Mouse (Mus musculus): ENCODE measurements around the gene Glt1d1.

Gene Glt1d1

DNA sequence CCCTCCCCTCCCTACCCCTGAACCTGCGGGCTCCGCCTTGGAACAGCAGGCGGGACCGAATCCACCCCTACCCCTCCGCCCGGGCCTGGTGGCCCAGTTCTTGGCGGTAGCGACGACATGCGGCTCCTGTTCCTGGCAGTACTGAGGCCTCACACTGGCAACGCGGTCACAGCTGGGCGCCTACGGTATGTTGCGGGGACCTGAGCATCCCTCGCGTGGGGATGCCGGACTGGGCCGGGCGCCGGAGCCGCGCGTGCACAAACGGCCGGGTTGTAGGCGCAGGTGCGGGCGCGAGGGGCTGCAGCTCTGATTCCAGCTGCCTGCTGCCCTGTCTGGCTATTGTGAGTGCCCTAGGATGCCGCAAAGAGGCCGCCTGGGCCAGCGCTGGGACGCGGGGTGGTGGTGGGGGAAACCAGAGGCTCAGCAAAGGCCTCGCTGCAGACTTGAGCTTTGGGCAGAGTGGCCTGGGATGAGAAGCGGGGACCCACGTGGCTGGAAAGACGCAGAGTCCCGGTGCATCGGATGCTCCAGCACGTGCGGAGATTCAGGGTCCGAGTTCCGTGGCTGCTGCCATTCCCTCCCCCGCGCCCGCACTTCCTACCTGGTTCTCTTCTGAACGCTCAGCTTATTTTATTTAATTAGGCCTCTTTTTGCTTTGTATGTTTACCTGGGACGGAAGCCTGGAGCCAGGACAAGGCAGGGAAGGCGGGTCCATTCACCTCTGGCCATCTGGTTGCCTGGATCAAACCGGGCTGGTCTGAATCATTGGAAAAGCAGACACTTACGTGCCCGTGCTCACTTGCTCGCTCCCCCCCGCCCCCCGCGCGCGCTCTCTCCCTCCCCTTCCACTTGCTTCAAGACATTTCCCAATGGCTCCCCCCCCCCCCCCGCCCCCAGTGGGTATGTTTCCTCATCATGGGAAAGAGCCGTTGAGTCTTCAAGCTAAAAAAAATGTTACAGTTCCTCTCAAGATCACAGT, at the start of gene Glt1d1, which contains the start of gene Slc15a4:
TSS of gene Glt1d1 (plus strand) at position 96 of the 979 bp plus-strand sequence.
TSS of gene Slc15a4 (minus strand) at position 731 of the 979 bp plus-strand sequence.
- DNase-seq (ENCODE audit: low spot score in 2 of 2) = no peak

DNA sequence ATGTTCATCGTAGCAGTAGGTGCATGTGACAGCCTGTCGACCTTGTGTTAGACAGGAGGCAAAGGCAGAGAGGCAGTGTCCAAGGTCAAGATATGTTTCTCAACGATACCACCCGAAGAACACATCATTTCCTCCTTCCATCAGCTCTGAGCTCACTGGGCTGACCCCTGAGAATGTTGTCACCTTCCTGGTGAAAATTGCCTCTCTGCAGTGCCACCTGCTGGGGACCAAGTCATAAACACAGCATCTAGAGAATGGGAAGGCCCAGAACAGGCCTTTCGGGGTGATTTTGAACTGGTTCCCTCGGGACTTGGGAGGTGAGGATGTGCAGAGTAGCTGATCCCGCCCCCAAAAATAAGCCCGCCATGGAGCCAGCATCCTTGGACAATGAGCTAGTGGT, 48.4 kb upstream of the Glt1d1 start:
- no peak for DNase-seq (ENCODE audit: low spot score in 2 of 2)

DNA sequence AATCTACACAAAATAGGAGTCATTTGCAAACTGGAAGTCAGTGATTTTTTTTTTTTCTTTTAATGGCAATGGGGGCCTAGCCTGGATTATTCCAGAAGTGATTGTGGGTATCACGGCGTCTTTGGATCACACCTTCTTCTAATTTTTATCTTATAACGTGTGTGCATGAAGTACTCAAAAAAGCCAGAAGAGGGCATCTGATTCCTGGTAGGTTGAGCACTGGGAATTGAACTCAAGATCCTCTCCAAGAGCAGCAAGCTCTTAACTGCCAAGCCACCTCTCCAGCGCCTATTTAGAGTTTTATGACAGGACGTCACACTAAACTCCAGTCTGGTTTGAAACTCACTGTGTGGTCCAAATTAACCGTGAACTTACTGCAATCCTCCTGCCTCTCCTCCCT, 44.2 kb upstream of the Glt1d1 start:
- no peak for DNase-seq (ENCODE audit: low spot score in 2 of 2)

DNA sequence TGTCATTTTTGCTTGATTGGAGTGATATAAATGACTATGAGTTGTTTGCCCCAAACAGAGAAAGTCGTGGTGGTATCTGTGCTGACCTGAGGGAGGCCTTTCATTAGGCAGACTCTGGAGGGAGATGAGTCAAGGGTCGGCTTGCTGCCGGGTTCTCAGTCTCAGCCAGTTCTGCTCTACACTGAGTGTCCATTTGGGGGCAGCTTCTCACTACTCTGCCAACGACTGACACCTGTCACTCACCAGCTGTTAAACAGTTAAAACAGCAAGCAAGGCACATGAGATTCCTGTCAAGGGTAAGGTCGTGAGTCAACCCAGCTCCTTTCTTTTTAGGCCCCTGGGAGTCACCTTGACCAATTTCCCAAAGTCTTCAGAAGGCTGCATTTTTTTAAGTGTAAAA, 39.7 kb upstream of the Glt1d1 start:
- no peak for DNase-seq (ENCODE audit: low spot score in 2 of 2)

DNA sequence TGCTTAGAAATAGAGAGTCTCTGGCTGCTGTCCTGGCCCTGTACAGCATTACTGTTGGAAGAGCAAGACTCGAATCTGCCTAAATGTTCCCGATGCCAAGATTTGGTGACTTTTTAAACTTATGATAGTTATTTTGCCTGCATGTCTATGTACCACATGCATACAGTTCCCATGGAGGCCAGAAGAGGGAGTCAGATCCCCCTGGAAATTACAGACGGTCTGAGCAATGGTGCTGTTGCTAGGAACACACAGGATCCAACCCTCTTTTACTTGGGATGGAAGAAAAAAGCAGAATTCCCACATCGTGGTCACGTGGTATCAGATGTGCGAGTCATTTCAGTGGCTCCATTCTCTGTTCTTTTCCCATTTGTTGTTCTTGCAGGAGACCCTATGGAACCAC, 39.2 kb upstream of the Glt1d1 start:
- DNase-seq (ENCODE audit: low spot score in 2 of 2) = peak in 1 of 2 experiments; percentile 62

DNA sequence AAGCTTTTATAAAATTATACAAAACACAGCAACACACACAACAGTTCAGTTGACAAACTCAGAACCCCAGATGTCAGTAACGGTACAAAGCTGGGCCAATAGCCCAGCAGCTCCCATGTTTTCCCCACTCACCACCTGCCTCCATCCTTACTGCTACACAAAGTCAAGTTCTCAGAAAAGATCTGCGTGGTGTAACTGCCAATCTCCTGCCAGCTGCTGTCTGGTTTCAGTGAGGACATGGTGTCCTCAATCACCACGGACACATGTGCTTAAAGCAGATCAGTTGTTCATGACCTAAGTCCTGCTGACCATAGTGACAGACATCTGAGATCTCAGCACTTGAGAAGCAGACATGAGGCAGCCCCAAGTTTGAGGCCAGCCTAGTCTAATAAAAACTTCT, 36.4 kb upstream of the Glt1d1 start:
- no peak for DNase-seq (ENCODE audit: low spot score in 2 of 2)

DNA sequence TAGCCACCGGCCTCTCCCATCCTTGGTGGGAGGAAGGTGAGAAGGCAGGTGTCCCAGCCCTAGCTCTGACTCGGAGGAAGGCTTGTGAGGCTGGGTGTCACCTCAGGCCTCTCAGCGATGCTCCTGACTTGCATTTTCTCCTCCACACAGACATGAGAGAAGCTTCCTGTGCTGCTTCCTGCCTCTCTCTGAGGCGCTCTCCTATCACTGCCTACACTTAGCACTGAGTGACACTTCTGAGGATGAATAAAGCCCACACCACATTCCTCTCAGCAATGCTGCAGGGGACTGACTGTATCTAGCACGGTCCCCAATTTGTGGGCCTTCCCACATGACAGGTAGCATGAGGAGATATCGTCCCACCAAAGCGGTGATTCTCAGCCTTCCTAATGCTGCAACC, 35.2 kb upstream of the Glt1d1 start:
- no peak for DNase-seq (ENCODE audit: low spot score in 2 of 2)

DNA sequence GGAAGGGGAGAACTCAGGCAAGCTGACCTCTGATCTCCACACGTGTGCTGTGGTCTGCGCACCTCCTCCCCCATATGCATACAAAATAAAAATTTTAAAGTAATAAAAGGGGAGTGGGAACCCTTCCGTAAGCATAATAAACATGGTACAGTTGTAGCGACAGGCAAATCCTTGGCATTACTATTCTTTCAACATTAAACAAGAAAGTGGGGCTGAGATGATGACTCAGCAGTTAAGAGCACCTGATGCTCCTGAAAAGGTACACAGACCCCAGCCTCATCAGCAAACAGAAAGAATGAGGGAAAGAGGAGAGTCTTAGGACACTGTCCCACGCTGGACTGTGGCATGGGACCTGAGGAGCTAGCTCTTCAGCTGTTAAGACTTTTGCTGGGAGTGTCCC, 29.1 kb upstream of the Glt1d1 start:
- DNase-seq (ENCODE audit: low spot score in 2 of 2) = no peak

DNA sequence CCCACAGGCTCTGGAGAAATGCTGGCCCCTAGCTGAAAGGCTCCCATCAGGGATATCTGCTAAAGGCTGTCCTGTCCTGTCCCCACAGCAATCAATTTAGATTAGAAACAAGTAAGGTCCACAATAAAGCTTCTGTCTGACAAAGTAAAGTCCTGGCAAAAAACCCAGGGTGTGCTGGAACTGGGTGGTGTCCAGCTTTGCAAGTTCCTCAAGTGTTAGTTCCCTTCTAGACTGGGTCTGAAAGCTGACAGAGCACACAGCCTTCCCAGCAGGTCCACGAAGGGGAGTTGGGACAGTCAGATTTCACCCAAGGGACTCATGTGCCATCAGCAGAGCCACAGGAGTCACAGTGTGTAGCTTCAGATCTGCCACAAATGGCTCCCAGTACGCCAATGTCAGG, 24.6 kb upstream of the Glt1d1 start:
- no peak for DNase-seq (ENCODE audit: low spot score in 2 of 2)

DNA sequence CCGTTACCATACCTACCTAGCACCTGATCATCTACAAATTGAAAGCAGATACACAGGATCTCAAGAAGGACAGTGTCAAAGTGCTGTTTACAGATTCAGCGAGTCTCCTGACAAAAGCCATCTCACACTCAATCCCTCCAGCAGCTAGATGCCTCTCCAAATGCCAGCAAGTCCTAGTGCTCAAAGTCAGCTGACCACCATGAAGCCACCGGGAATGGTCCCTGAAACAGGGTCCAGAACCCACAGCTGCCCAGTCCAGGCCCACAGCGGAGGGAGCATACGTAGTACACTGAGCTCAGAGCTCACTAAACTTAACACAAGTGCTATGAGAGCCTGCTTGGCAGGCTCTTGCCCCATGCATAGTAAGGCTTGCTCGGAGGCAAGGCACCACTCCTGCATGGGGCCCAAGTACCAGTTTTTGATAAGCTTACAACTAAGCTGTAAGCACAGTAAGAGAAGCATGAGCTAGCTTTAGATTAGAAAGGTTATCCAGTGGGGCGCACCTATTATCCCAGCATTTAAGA, 22.8 kb upstream of the Glt1d1 start:
- no peak for DNase-seq (ENCODE audit: low spot score in 2 of 2)

DNA sequence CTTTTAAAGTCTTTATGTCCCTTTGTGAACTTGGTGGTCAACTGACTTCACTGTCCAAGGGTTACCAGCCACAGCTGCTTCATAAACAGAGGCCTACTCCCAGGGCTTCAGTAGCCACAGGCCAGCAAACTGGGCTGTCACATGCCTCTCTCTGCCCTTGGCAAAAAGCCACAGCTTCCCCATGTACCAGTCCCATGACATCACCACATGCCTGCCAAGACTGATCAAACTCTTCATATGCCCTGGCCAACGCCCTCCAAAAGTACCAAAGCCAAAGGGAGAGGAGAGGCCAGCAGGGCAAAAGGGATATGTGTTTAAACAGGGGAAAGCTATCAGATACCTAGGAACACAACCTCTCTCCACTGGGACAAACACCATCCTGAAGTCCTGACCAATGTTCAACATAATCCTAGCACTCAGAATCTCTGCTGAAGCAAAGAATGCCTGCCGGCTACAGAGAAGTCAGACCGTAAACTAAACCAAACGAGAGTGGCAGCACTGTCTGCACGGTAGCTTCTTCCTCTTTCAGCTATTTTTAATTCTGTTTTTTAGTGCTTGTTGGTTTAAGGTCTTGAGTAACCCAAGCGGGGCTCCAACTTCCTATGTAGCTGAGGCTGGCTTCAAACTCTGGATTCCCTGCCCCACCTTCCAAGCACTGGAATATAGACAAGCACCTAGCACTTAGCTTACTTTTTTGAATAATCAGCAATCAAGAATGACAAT, 21.1 kb upstream of the Glt1d1 start:
- DNase-seq (ENCODE audit: low spot score in 2 of 2) = peak; percentile 55 to 80

DNA sequence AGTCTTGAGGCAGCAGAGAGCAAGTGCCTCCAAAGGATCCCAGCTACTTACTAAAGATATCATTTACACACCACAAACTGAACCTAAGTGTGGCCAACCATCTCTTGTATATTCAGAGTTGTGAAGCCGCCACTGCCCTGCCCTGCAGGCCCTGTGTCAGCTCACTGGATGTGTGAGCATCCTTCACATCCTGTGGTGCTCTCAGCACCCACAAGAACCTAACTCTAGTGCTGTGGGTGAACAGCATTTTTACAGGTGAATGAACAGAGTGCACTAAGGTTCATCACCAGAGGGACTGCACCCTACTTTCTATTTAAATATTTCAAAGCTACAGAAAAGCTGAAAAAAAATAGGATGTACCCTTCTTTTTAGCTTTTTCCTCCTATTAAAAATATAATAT, 20.2 kb upstream of the Glt1d1 start:
- no peak for DNase-seq (ENCODE audit: low spot score in 2 of 2)

DNA sequence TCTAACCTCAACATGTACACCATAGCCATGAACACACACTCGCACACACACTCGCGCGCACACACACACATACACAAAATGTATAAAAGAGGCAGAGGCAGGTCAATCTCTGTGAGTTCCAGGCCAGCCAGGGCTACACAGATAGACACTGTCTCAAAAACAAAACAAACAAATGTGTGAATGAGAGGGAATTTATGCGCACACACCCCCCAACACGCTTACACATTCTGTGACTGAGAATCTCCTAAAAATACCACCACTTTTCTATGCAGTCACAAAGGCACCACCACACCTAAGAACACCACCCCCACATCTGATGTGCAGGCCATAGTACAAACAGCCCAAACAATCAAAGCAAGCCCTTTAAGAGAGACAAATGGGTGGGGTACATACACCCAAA, 19.7 kb upstream of the Glt1d1 start:
- no peak for DNase-seq (ENCODE audit: low spot score in 2 of 2)

DNA sequence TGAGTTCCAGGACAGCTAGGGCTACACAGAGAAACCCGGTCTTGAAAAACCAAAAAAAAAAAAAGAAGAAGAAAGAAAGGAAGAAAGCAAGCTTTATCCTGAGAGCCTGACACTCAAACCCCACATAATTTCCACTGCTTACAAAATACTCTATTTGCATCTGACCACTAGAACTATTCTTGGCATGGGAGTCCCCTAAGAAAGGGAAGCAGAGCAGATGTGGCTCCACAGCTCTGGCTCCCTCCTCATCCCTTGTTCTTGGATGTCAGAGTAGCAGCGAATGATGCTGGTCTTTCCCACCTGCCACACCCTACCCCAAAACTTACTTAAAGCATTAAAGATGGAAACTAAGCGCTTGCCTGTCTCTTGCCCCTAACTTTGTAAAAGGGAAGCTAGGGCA, 16.6 kb upstream of the Glt1d1 start:
- DNase-seq (ENCODE audit: low spot score in 2 of 2) = no peak

DNA sequence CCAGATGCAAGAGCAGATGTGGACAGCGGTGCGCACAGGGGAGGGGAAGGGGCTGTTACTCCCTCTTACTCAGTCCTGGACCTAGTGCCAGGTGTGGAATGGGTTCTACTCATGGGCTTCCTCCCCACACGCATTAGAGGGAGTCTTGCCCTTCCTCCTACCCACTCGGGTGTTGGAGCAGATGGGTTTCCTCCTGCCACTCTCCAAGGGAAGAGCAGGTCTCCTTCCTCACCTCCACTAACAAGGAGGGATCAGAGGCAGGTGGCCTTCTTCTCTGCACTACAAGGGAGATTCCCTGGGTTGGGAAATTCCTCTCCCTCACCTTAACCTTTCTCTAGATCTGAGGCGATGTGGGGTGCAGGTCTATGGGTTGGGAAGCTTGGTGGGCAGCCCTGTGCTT, 15.9 kb upstream of the Glt1d1 start:
- no peak for DNase-seq (ENCODE audit: low spot score in 2 of 2)

DNA sequence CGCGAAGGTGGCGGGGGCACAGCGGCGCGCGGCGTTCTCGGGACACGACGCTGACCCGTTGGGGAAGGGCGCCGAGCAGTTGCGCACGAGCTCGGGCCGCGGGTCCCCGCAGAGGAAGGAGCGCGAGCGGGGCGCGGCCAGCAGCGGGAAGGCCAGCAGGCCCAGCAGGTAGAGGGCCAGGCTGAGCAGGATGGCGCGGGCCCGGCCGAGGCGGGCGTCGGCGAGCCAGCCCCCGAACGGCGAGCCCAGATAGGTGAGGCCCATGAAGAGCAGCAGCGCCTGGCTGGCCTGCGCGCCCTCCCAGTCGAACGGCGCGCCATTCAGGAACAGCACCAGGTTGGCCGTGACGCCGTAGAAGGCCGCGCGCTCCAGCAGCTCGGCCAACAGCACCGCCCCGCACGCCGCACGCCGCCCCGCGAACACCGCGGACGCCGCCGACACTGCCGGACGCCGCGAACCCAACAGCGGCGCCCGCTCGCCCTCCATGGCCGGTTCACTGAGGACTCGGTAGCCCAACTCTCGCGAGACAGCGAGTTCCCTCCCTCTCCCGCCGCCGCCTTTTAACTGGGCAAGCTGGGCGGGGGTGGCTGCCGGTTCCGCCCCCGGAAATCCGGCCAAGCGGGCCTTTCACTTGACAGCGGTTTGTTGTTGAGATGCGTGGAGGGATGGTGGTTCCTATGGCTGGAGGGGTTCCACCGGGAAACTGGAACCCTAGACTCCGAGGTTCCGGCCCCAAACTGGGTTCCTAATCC, 15.0 kb upstream of the Glt1d1 start:
- peak; percentile 93 to 98 for DNase-seq (ENCODE audit: low spot score in 2 of 2)

DNA sequence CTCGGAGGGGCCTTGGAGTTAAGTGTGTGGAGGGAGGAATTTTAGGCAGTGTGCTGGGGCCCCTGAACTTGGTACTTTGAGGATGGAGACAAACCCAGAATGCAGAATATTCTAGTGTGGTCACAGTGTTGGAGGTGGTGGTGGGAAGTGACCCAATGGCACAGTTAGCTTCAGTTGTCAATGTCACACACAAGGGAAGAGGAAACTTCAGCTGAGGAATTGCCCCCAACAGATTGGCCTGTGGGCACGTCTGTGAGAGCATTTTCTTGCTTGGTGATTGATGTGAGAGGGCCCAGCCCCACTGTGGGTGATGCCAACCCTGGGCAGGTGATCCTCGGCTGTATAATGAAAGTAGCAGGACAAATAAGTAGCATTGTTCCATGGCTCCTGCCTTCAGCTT, 13.2 kb upstream of the Glt1d1 start:
- no peak for DNase-seq (ENCODE audit: low spot score in 2 of 2)

DNA sequence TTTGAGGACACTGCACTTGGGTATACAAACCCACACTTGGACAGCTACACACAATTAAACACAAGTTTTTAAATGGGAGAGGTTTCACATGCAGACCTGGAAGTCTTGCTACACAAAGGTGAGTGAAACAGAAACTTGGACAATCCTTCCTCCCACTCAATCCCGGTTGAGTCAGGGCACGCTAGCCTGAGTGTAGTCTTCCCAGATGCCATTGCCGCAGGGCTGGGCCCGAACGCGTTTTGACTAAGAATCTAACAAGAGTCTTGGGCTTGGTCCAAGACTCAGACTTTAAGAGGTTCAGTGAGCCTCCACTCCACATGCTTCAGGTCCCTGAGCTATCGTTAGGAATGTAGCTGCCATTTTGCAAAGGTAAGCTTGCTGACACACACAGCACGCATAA, 11.7 kb upstream of the Glt1d1 start:
- no peak for DNase-seq (ENCODE audit: low spot score in 2 of 2)

DNA sequence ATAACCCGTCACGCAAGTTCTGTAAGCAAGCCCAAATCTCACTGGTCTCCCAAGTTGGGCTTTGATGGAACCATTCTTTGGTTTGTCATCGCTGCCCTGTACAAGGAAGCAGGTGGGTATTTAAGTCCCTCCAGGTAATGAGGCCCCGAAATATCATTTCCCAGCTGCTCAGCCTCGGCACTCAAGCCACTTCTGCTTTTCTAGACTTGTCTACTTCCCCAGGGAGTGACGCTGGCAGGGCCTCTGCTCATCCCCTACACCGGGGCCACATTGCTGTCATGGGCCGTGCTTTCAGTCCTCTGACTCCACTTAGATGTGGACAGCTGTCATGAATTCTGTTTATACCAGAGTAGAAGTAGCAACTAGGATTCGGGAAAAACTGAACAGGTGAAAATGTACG, 11.0 kb upstream of the Glt1d1 start:
- no peak for DNase-seq (ENCODE audit: low spot score in 2 of 2)

DNA sequence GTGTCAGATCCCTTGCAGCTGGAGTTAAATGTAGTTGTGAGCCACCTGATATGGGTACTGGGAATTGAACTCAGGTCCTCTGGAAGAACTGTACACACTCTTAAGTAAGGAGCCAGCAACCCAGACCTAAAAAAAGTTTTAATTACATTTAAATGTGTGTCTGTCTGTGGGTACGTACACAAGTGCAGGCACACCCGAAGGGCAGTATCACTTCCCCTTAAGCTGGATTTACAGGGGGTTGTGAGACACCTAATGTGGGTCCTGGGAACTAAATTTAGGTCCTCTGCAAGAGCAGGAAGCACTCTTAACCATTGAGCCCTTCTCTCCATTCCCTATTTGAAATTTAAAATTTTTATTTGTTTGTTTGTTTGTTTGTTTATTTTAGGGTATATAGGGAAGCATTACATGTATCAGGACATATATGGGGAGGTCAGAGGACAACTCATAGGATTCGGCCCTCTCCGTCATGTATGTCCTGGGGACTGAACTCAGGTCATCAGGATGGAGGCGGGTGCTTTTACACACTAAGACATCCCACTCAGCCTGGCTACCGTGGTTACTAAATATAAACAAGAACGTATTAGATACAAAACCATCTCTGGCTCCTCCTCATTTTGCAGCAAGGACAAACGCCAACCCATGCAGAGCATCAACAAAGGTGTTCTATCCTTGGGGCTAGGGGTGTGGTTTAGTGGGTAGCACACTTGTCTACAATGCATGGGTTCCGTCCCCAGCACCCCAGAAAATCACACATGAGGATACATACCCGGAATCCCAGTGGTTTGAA, 7.4 kb upstream of the Glt1d1 start:
- no peak for DNase-seq (ENCODE audit: low spot score in 2 of 2)

DNA sequence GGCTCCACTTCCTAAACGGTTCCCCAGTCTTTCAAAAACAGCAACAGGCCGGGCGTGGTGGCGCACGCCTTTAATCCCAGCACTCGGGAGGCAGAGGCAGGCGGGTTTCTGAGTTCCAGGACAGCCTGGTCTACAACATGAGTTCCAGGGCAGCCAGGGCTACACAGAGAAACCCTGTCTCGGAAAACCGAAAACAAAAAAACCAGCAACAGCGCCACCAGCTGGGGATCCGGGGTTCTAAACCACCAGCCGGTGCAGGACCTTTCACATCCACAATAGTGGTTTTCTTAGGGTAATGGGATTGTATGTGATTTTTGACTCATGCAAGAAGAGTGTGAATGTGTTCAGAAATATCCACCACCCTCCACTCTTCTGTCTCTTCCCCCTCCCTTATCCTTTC, 4.8 kb upstream of the Glt1d1 start:
- no peak for DNase-seq (ENCODE audit: low spot score in 2 of 2)

Measured in left cerebral cortex, adult 9 months (tissue).